Mouse (Mus musculus): ENCODE data around the gene 9930104L06Rik. TPM values are rescaled to one million over a fixed set of nuclear protein-coding genes. Genes with fewer than 3 reads are reported as not detected.
"Not testable (repeated sequence)": the region's sequence is repeated elsewhere in the genome, so short reads cannot be mapped to it uniquely, and the experiment has no call there.

9930104L06Rik gene
- total RNA-seq (2018; cell fraction: chromatin; rRNA removed): 10 to 100 TPM; 10.9 to 94.8 (median 32.5) TPM
- total RNA-seq (2018; cell fraction: cytosol; rRNA removed): 10 to 100 TPM in 4 of 26 experiments, 1 to 10 TPM in 22; 2.5 to 11.9 (median 7.1) TPM
- 10 to 100 TPM in 24 of 26 experiments, 1 to 10 TPM in 2; 5.8 to 51.0 (median 22.4) TPM for total RNA-seq (2018; cell fraction: nucleus; rRNA removed)
- polyA plus RNA-seq (2018): 8.4 to 11.2 TPM (median 9.5 TPM) in 3 replicates

GRCm38 (mm10) chr4:124936613-124937471, at the start of gene 9930104L06Rik:
TSS of gene 9930104L06Rik (plus strand) at chr4:124937048.
- Histone ChIP-seq H3K4me3 (ENCODE audit: inconsistent target) (peak within 1 kb of the TSS; percentile 97), H3K27ac (peak within 1 kb of the TSS; percentile 60), H3K79me2 (ENCODE audit: inconsistent target) (peaks cover 37% of the 10 kb centered on the region), H3K36me3 (ENCODE audit: inconsistent target) (peaks cover 17% of the 10 kb centered on the region; the same call in 1 of the 2 replicates)
- WGBS (ENCODE audit: missing documents): under 1% methylated on average over 52 of the region's 52 CpGs

GRCm38 (mm10) chr4:124888702-124889101, 48.1 kb upstream of the 9930104L06Rik start:
- WGBS (ENCODE audit: missing documents): 81% methylated on average over 7 of the region's 7 CpGs
- Histone ChIP-seq H3K27ac (no peak overlapping the region), H3K36me3 (ENCODE audit: inconsistent target) (no peaks in the 10 kb centered on the region)

GRCm38 (mm10) chr4:124889935-124890334, 46.9 kb upstream of the 9930104L06Rik start:
- WGBS (ENCODE audit: missing documents): 97% methylated on average over 2 of the region's 2 CpGs
- no peaks in the 10 kb centered on the region for H3K36me3 ChIP-seq (ENCODE audit: inconsistent target)
- H3K4me3 ChIP-seq (ENCODE audit: inconsistent target): no peak overlapping the region
- no peak overlapping the region for H3K27ac ChIP-seq
- H3K79me2 ChIP-seq (ENCODE audit: inconsistent target): no peaks in the 10 kb centered on the region

More at GRCm38 (mm10) chr4:124888702-124889101, 48.1 kb upstream of the 9930104L06Rik start:
- no peak overlapping the region for H3K4me3 ChIP-seq (ENCODE audit: inconsistent target)
- H3K79me2 ChIP-seq (ENCODE audit: inconsistent target): no peaks in the 10 kb centered on the region

- Histone ChIP-seq H3K36me3 (ENCODE audit: inconsistent target) (no peaks in the 10 kb centered on the region), H3K27ac (no peak overlapping the region), H3K79me2 (ENCODE audit: inconsistent target) (no peaks in the 10 kb centered on the region), H3K4me3 (ENCODE audit: inconsistent target) (no peak overlapping the region)
- 74% methylated on average over 5 of the region's 5 CpGs for WGBS (ENCODE audit: missing documents)
These were observed 46.0 kb upstream of the 9930104L06Rik start for GRCm38 (mm10) chr4:124890831-124891230.

- H3K36me3 ChIP-seq (ENCODE audit: inconsistent target): no peaks in the 10 kb centered on the region
- no peaks in the 10 kb centered on the region for H3K79me2 ChIP-seq (ENCODE audit: inconsistent target)
- 57% methylated on average over 6 of the region's 6 CpGs for WGBS (ENCODE audit: missing documents)
- H3K4me3 ChIP-seq (ENCODE audit: inconsistent target): no peak overlapping the region
- H3K27ac ChIP-seq: no peak overlapping the region
These were observed 43.1 kb upstream of the 9930104L06Rik start for GRCm38 (mm10) chr4:124893769-124894168.

GRCm38 (mm10) chr4:124894508-124895428, 42.1 kb upstream of the 9930104L06Rik start:
- 3% methylated on average over 76 of the region's 83 CpGs for WGBS (ENCODE audit: missing documents)
- H3K4me3 ChIP-seq (ENCODE audit: inconsistent target): no peak overlapping the region
- no peaks in the 10 kb centered on the region for H3K36me3 ChIP-seq (ENCODE audit: inconsistent target)
- H3K27ac ChIP-seq: no peak overlapping the region
- no peaks in the 10 kb centered on the region for H3K79me2 ChIP-seq (ENCODE audit: inconsistent target)

GRCm38 (mm10) chr4:124898428-124898827, 38.4 kb upstream of the 9930104L06Rik start:
- Histone ChIP-seq H3K27ac (no peak overlapping the region), H3K36me3 (ENCODE audit: inconsistent target) (no peaks in the 10 kb centered on the region), H3K4me3 (ENCODE audit: inconsistent target) (no peak overlapping the region), H3K79me2 (ENCODE audit: inconsistent target) (no peaks in the 10 kb centered on the region)
- WGBS (ENCODE audit: missing documents): 78% methylated on average over 10 of the region's 10 CpGs

GRCm38 (mm10) chr4:124899906-124900305, 36.9 kb upstream of the 9930104L06Rik start:
- no peak overlapping the region for H3K27ac ChIP-seq
- H3K36me3 ChIP-seq (ENCODE audit: inconsistent target): no peaks in the 10 kb centered on the region
- H3K4me3 ChIP-seq (ENCODE audit: inconsistent target): no peak overlapping the region
- 70% methylated on average over 5 of the region's 5 CpGs for WGBS (ENCODE audit: missing documents)
- H3K79me2 ChIP-seq (ENCODE audit: inconsistent target): no peaks in the 10 kb centered on the region

GRCm38 (mm10) chr4:124905417-124905816, 31.4 kb upstream of the 9930104L06Rik start:
- no peak overlapping the region for H3K27ac ChIP-seq
- WGBS (ENCODE audit: missing documents): 56% methylated on average over 4 of the region's 4 CpGs
- no peaks in the 10 kb centered on the region for H3K36me3 ChIP-seq (ENCODE audit: inconsistent target)
- H3K4me3 ChIP-seq (ENCODE audit: inconsistent target): no peak overlapping the region
- no peaks in the 10 kb centered on the region for H3K79me2 ChIP-seq (ENCODE audit: inconsistent target)

GRCm38 (mm10) chr4:124905971-124906822, 30.7 kb upstream of the 9930104L06Rik start:
- H3K79me2 ChIP-seq (ENCODE audit: inconsistent target): no peaks in the 10 kb centered on the region
- H3K4me3 ChIP-seq (ENCODE audit: inconsistent target): no peak overlapping the region
- 27% methylated on average over 21 of the region's 21 CpGs for WGBS (ENCODE audit: missing documents)
- H3K36me3 ChIP-seq (ENCODE audit: inconsistent target): no peaks in the 10 kb centered on the region
- no peak overlapping the region for H3K27ac ChIP-seq

GRCm38 (mm10) chr4:124928102-124928501, 8.7 kb upstream of the 9930104L06Rik start:
- Histone ChIP-seq H3K4me3 (ENCODE audit: inconsistent target) (no peak overlapping the region), H3K79me2 (ENCODE audit: inconsistent target) (peaks cover 43% of the 10 kb centered on the region), H3K27ac (no peak overlapping the region), H3K36me3 (ENCODE audit: inconsistent target) (peaks cover 7% of the 10 kb centered on the region; the same call in 1 of the 2 replicates)
- 47% methylated on average over 5 of the region's 5 CpGs for WGBS (ENCODE audit: missing documents)

GRCm38 (mm10) chr4:124939211-124939610, 2.4 kb downstream of the 9930104L06Rik start, which contains the start of gene Cdca8:
TSS of gene Cdca8 (minus strand) at chr4:124939311.
- Histone ChIP-seq H3K79me2 (ENCODE audit: inconsistent target) (peaks cover 37% of the 10 kb centered on the region), H3K36me3 (ENCODE audit: inconsistent target) (peaks cover 25% of the 10 kb centered on the region; the same call in 1 of the 2 replicates)
- not testable (repeated sequence) for H3K4me3 ChIP-seq (ENCODE audit: inconsistent target); H3K27ac ChIP-seq
- WGBS (ENCODE audit: missing documents): 91% methylated on average over 2 of the region's 4 CpGs

- WGBS (ENCODE audit: missing documents): 0% methylated on average over 4 of the region's 4 CpGs
- H3K79me2 ChIP-seq (ENCODE audit: inconsistent target): peaks cover 7% of the 10 kb centered on the region
These were observed 6.2 kb downstream of the 9930104L06Rik start for GRCm38 (mm10) chr4:124943022-124943421.

More at GRCm38 (mm10) chr4:124943022-124943421, 6.2 kb downstream of the 9930104L06Rik start:
- peaks cover 25% of the 10 kb centered on the region; the same call in 1 of the 2 replicates for H3K36me3 ChIP-seq (ENCODE audit: inconsistent target)
- no peak overlapping the region for H3K4me3 ChIP-seq (ENCODE audit: inconsistent target)
- no peak overlapping the region for H3K27ac ChIP-seq
